Mouse (Mus musculus): ENCODE measurements around the gene Rffl.
A peak's percentile ranks its signal among the peaks of the same experiment; 100 is the strongest.

Gene Rffl

DNA sequence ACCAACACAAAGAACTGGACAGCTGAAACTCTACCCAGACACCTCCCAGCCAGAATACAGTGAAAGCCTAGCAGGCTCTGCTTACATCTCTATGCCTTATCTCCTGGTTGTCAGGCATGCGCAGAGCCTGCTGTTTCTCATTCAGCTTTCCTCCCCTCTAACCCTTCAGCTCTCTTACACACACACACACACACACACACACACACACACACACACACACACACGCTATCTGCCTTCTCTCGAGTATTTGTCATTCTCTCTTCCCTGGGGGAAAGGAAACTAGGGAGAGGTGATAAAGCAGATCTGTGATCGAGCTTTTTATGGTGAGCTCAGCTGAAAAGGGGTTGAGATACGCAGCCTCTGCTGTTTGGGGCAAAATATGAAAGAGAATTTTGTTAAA, 3.9 kb upstream of the Rffl start:
- peak; percentile 11 for DNase-seq (ENCODE audit: low spot score)

DNA sequence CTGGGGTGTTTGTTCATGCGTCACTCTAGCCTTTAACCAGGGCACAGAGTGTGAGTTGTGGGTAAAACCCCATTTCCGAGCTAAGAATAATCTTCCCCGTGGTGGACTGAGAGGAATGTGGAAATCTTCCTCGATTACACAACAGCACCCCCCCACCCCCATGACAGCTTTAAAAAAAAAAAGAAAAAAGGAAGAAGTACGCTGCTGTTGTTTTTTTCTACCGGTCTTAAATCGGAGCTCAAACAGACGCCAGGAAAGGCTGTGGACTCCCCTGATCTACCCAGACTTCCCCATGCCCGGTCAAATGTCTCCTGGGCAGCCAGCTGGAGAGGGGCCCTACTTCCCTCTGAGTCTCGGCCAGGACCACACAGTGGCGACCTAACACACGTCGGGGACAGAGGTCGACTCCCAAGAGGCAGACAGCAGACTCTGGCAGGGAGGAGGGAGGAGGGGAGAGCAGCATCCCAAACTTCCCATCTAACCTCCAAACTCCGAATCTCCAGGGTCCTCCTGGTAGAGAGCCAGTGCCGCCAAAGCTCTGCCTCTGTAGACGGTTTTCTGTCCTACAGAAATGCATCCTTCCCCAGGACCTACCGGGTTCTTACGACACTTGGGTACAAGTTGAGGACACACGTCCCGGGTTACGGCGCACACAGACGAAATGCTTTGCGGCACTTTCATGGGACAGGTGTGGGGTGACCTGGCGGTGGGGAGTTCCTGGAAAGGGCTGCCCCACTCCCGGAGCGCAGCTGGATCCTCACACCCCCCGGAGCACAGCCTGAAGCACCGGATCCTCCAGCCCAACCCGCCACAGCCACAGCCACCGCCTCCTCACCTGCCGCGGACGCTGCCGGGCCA, 608 bp downstream of the Rffl start:
- DNase-seq (ENCODE audit: low spot score) = peak; percentile 19

DNA sequence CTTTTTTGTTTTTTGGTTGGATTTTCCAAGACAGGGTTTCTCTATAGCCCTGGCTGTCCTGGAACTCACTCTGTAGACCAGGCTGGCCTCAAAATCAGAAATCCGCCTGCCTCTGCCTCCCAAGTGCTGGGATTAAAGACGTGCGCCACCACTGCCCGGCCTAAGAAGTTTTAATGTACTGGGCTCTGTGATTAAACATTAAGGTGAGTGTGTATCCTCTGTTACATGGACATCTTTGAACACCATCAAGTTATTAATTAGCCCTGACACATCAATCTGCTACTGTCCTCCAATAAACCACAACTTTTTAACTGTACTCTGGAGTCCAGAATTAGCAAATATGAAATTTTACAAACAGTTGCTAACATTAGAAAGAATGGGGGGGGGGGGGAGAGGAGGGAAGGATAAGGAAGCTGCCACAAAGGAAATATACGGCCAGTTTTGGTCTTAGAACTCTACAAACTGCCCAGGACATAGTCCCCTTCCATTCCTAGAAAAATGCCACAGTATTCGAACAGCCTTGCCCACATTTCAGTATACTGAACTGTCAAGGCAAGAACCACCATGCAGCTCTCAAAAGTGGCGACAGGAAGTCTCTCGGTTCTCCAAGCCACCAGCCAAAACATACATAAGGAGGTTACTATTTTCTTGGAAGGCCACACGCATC, 1.4 kb downstream of the Rffl start:
- no peak for DNase-seq (ENCODE audit: low spot score)

DNA sequence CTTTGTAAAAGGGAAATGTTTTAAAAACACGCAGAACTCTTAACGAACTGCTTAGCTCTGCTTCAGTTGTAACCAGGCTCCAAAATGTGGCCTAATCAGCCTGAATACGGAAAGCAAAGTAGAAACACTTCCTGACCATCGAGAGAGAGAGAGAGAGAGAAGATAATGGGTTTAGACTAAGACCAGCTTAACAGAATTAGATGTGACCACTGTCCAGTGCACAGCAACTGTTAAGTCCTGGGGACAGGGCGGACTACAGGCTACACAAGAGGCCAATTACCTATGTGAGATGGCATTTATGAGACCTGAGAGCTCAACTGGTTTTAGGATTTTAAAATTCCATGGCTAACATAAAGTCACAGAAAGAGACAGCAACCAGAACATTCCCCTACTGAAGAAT, 3.1 kb downstream of the Rffl start:
- DNase-seq (ENCODE audit: low spot score) = no peak

- DNase-seq (ENCODE audit: low spot score) = no peak
Observed at GRCm38 (mm10) chr11:82866850-82867564, 4.0 kb downstream of the Rffl start.

- no peak for DNase-seq (ENCODE audit: low spot score)
Observed at GRCm38 (mm10) chr11:82865957-82866356, 5.1 kb downstream of the Rffl start.

GRCm38 (mm10) chr11:82863488-82863931, 7.5 kb downstream of the Rffl start:
- no peak for DNase-seq (ENCODE audit: low spot score)

DNA sequence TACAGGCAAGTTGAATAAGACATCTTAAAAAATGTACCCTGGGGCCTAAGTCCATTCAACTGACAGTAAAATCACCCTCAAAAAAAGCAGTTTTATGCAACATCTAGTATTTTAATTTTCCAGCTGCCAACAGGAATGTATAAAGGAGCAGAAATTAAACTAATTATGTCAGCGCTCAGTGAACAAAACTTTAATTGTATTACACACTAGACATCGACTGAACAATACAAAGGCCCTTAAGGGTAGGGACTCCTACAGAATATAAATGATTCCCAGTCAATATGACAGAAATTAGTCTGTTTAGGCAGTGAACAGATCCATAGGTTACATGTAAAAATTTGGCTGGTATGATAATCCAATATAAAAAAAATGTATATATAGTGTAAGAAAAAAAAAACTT, 8.0 kb downstream of the Rffl start:
- DNase-seq (ENCODE audit: low spot score) = no peak

GRCm38 (mm10) chr11:82862638-82863037, 8.4 kb downstream of the Rffl start:
- DNase-seq (ENCODE audit: low spot score) = no peak

GRCm38 (mm10) chr11:82861558-82861957, 9.5 kb downstream of the Rffl start:
- DNase-seq (ENCODE audit: low spot score) = no peak

DNA sequence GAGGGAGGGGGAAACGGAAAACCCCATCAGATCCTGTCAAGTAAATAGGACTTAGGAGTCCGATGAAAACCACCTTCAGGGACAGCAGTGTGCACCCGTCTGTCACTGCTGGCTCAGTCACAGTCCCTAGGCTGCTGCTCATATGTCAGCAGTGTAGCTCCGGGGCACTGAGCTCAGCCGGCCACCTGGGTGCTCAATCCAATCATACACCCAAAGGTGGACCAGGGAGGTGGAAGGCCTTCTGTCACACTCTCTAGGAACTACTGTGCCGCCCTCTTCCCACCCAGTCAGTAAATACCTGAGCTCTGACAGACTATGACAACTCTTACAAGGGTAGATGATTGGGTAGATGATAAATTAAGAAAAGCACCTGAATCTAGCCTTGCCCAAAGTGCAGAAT, 10.3 kb downstream of the Rffl start:
- no peak for DNase-seq (ENCODE audit: low spot score)

DNA sequence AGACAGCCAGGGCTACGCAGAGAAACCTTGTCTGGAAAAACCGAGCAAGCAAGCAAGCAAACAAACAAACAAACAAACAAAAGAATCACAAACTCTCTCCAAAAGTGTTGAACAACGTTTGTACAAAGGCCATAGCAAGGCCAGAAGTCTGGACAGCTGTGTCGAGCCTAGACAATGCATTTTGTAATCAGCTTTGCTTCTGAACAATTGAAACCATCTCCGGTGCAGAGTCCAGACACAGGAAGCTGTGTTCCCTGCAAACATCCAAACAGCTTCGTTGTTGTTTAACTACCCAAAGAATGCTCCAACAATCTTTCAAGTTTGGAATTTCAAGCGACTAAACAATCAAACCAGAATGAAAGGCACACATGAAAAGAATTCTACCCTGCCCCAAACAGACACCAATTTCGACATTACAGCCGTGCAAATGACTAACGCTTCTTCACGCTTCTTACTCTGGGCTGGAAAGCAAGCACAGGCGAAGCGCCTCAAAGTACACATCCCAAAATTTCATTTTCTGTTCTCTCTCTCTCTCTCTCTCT, 13.6 kb downstream of the Rffl start:
- no peak for DNase-seq (ENCODE audit: low spot score)

GRCm38 (mm10) chr11:82856032-82856431, 15.0 kb downstream of the Rffl start:
- DNase-seq (ENCODE audit: low spot score) = no peak

DNA sequence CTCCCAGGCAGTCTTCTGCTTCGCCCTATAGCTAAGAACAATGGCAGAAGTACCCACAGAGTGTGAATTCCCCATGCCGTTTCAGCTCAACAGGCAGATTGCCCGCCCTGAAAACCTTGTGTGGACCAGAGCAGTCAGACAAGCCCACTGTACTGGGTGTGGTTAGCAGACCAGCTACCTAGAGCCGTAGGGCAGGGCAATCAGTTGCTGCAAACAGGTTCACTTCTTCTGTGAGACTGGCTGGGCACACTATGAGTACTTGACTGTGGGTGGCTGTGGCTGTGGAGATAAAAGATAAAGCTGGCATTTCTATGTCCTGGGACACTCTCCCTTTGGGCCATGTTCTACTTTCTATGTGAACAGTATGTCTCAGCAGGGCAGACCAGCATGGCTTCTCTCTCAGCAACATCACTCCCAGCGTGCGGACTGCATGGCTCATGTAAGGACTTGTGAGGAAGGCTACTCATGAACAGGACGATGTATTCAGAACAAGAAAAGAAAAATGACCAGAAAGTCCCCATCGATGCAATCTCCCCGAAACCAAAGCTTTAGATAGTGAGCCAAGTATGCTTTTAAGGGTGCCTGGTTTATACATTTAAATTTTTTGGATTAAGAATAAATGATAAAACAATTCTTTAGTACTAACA, 15.6 kb downstream of the Rffl start:
- no peak for DNase-seq (ENCODE audit: low spot score)

DNA sequence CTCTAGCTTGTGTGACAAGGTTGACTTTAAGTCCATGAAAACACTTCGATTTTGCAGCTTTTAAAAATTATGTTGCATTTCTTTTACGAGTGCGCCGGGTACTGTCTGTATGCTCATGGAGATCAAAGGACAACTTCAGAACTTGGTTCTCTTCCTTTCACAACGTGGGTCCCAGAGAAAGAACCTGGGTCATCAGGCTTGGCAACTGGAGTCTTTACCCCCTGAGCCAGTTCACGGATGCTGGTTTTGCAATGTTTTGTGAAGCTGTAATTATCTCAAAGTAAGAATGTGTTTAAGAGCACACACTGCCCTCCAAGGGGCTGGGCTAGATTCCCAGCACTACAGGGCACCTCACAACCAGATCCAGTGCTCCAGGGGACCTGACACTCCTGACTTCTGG, 16.9 kb downstream of the Rffl start:
- no peak for DNase-seq (ENCODE audit: low spot score)

DNA sequence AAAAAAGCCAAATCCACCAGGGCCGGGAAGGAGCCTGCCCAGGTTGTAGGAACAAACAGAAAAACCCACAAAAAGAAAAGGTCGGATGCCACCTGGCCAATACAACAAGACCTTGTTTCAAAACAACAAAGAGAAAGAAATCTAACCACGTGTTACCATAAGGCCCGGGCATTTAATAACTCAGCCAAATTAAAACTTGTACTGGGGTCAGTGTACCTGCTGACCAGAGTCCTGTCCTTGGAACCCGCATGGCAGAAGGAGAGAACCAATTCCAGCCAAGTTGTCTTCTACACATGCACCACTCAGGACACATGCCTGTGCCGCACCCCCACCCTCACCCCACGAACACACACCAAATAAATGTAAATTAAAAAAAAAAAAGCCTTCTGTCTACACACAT, 18.1 kb downstream of the Rffl start:
- no peak for DNase-seq (ENCODE audit: low spot score)

DNA sequence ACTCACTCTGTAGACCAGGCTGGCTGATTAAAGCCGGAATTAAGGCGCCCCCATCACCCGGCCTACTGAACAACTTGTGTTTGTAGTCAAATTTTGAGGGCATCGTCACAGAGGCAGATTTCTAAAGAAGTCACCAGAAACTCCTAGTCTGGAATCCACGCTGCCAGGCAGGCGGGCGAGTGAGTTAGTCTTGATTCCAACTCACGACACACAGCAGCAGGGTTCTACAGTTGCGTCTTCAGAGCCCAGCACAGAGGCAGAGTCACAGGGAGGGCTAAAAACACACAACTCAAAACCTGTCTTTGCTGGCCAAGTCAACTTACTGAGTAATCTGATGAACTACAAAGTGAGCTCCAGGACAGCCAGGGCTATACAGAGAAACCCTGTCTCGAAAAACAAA, 18.5 kb downstream of the Rffl start:
- no peak for DNase-seq (ENCODE audit: low spot score)

DNA sequence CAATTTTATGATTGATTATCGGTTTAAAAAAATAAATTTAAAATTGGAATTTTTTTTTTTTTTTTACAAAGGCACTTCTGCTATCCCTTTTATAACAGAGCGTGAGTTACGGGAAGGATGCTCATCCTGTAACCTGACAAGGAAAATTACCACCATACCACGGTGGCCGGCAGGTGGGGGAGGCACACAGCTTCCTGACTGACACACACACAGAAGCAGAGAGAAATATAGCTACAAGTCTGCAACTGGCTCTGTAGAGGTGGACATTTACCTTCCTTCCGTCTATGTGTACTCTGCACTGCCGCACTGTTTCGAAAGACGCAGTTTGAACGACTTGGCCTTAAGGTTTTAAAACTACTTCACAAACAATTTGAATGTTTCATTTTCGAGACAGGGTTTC, 18.9 kb downstream of the Rffl start:
- no peak for DNase-seq (ENCODE audit: low spot score)

DNA sequence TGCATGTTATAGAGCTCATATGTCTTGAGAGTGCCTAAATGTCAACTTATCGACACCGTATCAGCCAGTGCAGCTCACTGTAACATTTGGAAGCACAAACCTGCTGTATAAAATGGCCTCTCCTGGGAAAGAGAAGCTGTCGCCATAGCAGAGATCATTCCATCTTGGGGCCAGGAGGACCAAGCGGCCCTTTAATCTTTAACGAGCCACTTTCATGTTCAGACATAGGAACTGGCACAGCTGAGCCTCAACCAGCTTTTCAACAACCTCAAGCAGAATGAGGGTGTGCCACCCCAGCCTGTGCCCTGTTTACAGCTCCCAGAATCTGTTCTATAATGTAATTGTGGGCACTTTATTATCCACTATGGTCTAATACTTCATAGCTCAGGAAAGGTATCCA, 20.8 kb downstream of the Rffl start:
- DNase-seq (ENCODE audit: low spot score) = no peak

DNA sequence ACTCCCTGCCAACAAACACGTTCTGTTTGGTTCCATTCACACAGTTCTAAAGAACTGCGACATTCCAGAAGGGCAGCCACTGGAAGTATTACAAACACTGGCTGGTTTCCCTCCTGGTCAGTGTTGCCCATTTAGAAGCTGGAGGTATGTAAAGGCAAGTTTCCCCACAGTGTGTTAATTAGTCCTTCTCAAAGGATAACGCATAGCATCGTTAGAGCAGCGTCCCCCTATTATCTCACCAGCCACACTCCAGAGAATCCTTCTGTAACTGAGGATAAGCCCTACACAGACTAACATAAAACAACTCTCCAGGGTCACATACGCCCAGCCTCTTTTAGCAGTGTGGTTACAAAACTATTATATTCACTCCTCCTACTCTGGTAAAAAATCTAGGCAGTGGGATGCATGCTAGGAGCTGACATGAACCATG, 23.4 kb downstream of the Rffl start:
- DNase-seq (ENCODE audit: low spot score) = no peak

DNA sequence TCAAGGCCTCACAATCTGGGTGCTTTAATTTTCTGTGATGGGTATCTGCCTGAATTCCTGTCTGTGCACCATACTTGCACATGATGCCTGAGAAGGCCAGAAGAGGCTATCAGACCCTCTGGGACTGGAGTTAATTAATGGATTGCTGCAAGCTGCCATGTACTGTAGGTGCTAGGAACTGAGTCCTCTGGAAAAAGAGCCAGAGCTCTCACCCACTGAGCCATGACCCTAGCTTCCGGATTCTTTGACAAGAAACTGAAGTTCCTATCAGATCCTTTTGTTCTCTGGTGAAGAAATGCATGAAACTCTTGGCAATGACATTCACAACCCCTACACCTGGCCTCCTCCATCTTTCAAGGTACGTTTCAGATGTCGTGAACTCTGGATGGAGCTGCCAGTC, 24.1 kb downstream of the Rffl start:
- DNase-seq (ENCODE audit: low spot score) = no peak

GRCm38 (mm10) chr11:82846079-82846436, 25.0 kb downstream of the Rffl start:
- DNase-seq (ENCODE audit: low spot score) = no peak

All from ovary, adult 18-20 months (tissue).